Mouse (Mus musculus): ENCODE measurements around the gene Olfr829. TPM values are rescaled to one million over a fixed set of nuclear protein-coding genes. Genes with fewer than 3 reads are reported as not detected.
"Not testable (repeated sequence)": the region's sequence is repeated elsewhere in the genome, so short reads cannot be mapped to it uniquely, and the experiment has no call there.

The Olfr829 gene
- not detected for total RNA-seq (2021)
- long read RNA-seq, experiment 1, result 0 reads
- long read RNA-seq, experiment 2, result 0 reads

DNA sequence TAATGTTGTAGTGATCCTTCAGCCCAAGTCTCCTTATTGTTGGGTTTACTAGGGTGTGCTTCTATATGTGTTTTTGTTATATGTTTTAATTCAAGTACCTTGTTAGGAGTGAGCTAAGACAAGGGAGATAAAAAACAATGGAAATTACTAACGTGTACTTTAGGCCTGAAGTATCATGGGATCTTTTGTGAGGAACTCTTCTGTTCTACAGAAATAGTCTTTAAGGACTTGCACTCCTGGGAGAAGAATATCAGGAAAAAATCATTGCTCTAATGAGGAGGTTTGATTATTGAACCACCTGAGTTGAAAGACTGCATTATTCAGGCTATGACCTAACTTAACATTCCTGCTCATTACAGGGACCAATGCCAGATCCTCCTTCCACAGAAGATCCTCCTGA lies at the start of gene Olfr829:
Gene Olfr829 (plus strand): TSS at position 301 of the 400 bp plus-strand sequence.
- intact Hi-C loops (cut with DNase I), result no loop called here
- DNase-seq, result no peak

DNA sequence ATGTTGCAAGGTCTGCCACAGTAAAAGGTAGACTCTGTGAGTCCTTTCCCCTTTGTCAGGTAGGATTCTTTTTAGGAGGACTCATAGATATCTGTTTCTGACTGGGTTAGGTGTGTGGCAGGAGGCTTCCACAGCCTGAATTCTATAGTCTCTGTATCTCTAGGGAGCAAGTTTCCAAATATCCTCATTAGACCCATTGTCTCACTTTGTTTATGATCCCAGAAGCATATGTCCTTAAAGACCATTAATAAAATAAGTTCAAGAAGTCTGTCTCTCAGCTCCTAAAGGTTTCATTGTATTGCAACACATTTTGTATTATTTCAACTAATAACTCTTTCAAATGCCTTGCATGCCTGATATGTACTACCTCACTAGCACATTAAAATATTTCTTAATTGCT lies 35.3 kb upstream of the Olfr829 start, which contains the start of gene Olfr828:
Gene Olfr828 (minus strand): TSS at position 101 of the 400 bp plus-strand sequence.
- DNase-seq, result no peak
- intact Hi-C loops (cut with DNase I), result no loop called here

DNA sequence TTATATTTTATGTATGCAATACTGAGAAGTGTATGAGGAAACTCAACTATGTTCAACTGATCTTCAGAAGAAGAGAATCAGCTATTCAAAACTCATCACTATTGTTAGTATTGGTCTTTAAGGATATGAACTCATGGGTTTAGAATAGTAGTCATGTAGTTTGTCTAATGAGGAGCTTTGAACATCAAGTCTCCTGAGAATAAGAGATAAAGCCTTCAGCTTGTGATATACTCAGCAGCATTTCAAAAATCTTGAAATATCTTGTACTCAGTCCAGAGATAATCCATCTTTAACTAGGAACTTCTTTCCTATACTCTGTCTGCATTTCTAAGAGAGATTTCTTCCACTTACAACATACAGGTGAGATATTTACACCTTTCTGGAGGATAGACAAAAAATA lies 19.7 kb downstream of the Olfr829 start, which contains the start of gene Olfr830:
Gene Olfr830 (plus strand): TSS at position 301 of the 400 bp plus-strand sequence.
- no peak for DNase-seq
- intact Hi-C loops (cut with DNase I), result no loop called here

DNA sequence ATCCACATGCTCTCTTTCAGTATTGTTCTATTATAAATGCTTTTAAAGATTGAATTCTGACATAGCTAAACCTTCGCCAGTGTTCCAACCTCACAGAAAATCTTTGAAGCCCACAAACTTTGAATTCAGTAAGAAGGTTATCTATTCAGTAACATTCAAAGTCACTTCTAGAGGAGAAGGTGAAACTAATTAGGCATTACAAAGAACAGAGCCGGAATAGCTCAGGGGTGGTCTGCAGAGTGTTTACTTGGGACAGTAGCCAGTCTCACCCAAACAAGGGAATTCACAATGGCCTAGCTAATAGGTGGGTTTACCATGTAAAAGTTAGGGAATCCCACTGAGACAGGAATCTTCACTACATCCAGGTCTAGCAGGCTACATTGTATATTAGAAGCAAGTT lies 53.0 kb downstream of the Olfr829 start:
- DNase-seq; intact Hi-C loops (cut with DNase I): not testable (repeated sequence)

Other genes starting within 250 kb of the Olfr829 start
- 10 to 100 TPM in 1 of 2 experiments, 1 to 10 TPM in 1; 9.2 to 11.9 TPM for gene Muc16, start 180.4 kb upstream of the Olfr829 start, total RNA-seq (2021)
- not detected for gene Olfr24, start 90.9 kb upstream of the Olfr829 start, total RNA-seq (2021)
- not detected for gene Olfr828, start 35.4 kb upstream of the Olfr829 start, total RNA-seq (2021)
- gene Olfr830, start 19.8 kb downstream of the Olfr829 start, total RNA-seq (2021), result not detected
- gene Olfr832, start 82.2 kb downstream of the Olfr829 start, total RNA-seq (2021), result not detected
- gene Olfr834, start 133.1 kb downstream of the Olfr829 start, total RNA-seq (2021), result not detected
- not detected for gene Olfr835, start 177.8 kb downstream of the Olfr829 start, total RNA-seq (2021)

Measured in heart, postnatal 14 days (tissue).